Mouse (Mus musculus) midbrain, embryonic 13.5 days (tissue): ENCODE results near the gene Gm13279. TPM values are rescaled to one million over a fixed set of nuclear protein-coding genes. Genes with fewer than 3 reads are reported as not detected.
A peak's percentile ranks its signal among the peaks of the same experiment; 100 is the strongest.
"Not testable (repeated sequence)": the region's sequence is repeated elsewhere in the genome, so short reads cannot be mapped to it uniquely, and the experiment has no call there.

Experiments used
- ATAC-seq: fragments of 200-750 bp; cut with Nextera tagmentation; 2 replicates; pipeline ENCODE4 v1.8.0; 2017; ENCODE audit warnings: mild to moderate bottlenecking, moderate TSS enrichment, moderate library complexity
- H3K27ac ChIP-seq: fragments of 300-500 bp; sonication (generic); 2 replicates; pipeline ENCODE4 v1.5.1; 2015; ENCODE audit warnings: inconsistent platforms, mild to moderate bottlenecking, moderate library complexity
- H3K27me3 ChIP-seq: fragments of 300-500 bp; sonication (generic); 2 replicates; pipeline ENCODE4 v1.6.1; 2015; ENCODE audit warnings: mild to moderate bottlenecking, inconsistent platforms
- H3K36me3 ChIP-seq: fragments of 300-500 bp; sonication (generic); 2 replicates; pipeline ENCODE4 v1.6.1; 2015; ENCODE audit warnings: mild to moderate bottlenecking, inconsistent platforms
- H3K4me1 ChIP-seq: fragments of 300-500 bp; sonication (generic); replicated peaks from 2 replicates; pipeline ENCODE4 v1.6.1; 2015; ENCODE audit warnings: inconsistent platforms
- H3K4me2 ChIP-seq: fragments of 300-500 bp; sonication (generic); replicated peaks from 2 replicates; pipeline ENCODE4 v1.6.1; 2015; ENCODE audit warnings: moderate library complexity, mild to moderate bottlenecking, inconsistent platforms
- H3K4me3 ChIP-seq: fragments of 300-500 bp; sonication (generic); replicated peaks from 2 replicates; pipeline ENCODE4 v1.5.1; 2015; ENCODE audit warnings: mild to moderate bottlenecking, inconsistent platforms
- H3K9ac ChIP-seq: fragments of 300-500 bp; sonication (generic); replicated peaks from 2 replicates; pipeline ENCODE4 v1.6.1; 2015; ENCODE audit warnings: mild to moderate bottlenecking, inconsistent platforms
- H3K9me3 ChIP-seq: fragments of 300-500 bp; sonication (generic); 2 replicates; pipeline ENCODE4 v1.6.1; 2016; ENCODE audit warnings: mild to moderate bottlenecking, inconsistent platforms
- WGBS: fragments of 180-500 bp; shearing (Covaris S2); methylation state at CpG from one replicate; pipeline ENCODE4 v1.1.7; 2015; 5-methylcytosine and 5-hydroxymethylcytosine counted together
- polyA plus RNA-seq: library from polyadenylated mRNA; unstranded; fragments of >200 nt; fragmentation: Nextera tagmentation; extraction: Ambion mirVana; gene quantifications from 2 replicates; pipeline ENCODE4 v1.2.1, GENCODE M21; 2015

The Gm13279 gene
- polyA plus RNA-seq: not detected in 2 replicates

- H3K27ac ChIP-seq, H3K4me2 ChIP-seq, H3K4me1 ChIP-seq, H3K9me3 ChIP-seq, H3K9ac ChIP-seq, H3K36me3 ChIP-seq, H3K4me3 ChIP-seq, ATAC-seq, H3K27me3 ChIP-seq: not testable (repeated sequence)
- WGBS: no CpG with 5 or more reads among the region's 28 CpGs
These were observed at the start of gene Gm13279 for GRCm38 (mm10) chr4:88797097-88797496. TSS of gene Gm13279 (plus strand) at chr4:88797397.

- H3K9ac ChIP-seq: no peak overlapping the region
- no peak for ATAC-seq
- no peak overlapping the region for H3K27ac ChIP-seq
- H3K4me2 ChIP-seq: no peak overlapping the region
- no peaks in the 10 kb centered on the region for H3K36me3 ChIP-seq
- no peak overlapping the region for H3K4me3 ChIP-seq
- no peaks in the 10 kb centered on the region for H3K27me3 ChIP-seq
- no peaks in the 10 kb centered on the region for H3K9me3 ChIP-seq
- no peaks in the 10 kb centered on the region; the same call in 1 of the 2 replicates for H3K4me1 ChIP-seq
- 70% methylated on average over 6 of the region's 6 CpGs for WGBS
These were observed 47.3 kb upstream of the Gm13279 start for GRCm38 (mm10) chr4:88749926-88750325.

GRCm38 (mm10) chr4:88754818-88755340, 42.3 kb upstream of the Gm13279 start, which contains the start of gene Gm13271:
TSS of gene Gm13271 (plus strand) at chr4:88754868.
- H3K4me2 ChIP-seq, H3K4me1 ChIP-seq, H3K9me3 ChIP-seq, ATAC-seq, H3K27me3 ChIP-seq, H3K4me3 ChIP-seq, H3K9ac ChIP-seq, H3K36me3 ChIP-seq, H3K27ac ChIP-seq: not testable (repeated sequence)
- WGBS: 76% methylated on average over 15 of the region's 15 CpGs

- H3K9ac ChIP-seq: peak overlapping the region; percentile 53
- H3K27me3 ChIP-seq, H3K4me1 ChIP-seq, ATAC-seq, H3K9me3 ChIP-seq, H3K36me3 ChIP-seq: not testable (repeated sequence)
- H3K27ac ChIP-seq: peak overlapping the region; percentile 67
- peak overlapping the region; percentile 40 for H3K4me3 ChIP-seq
- H3K4me2 ChIP-seq: peak overlapping the region; percentile 63
- 11% methylated on average over 29 of the region's 31 CpGs for WGBS
These were observed 40.4 kb upstream of the Gm13279 start for GRCm38 (mm10) chr4:88756581-88757513.

- not testable (repeated sequence) for H3K36me3 ChIP-seq, H3K4me1 ChIP-seq, H3K27me3 ChIP-seq, H3K9me3 ChIP-seq
- peak; percentile 100 for ATAC-seq
- peak overlapping the region; percentile 63 for H3K4me2 ChIP-seq
- H3K4me3 ChIP-seq: peak overlapping the region; percentile 40
- under 1% methylated on average over 21 of the region's 21 CpGs for WGBS
- H3K27ac ChIP-seq: peak overlapping the region; percentile 67
- peak overlapping the region; percentile 53 for H3K9ac ChIP-seq
These were observed 39.6 kb upstream of the Gm13279 start for GRCm38 (mm10) chr4:88757628-88758031.

- not testable (repeated sequence) for ATAC-seq, H3K27me3 ChIP-seq, H3K36me3 ChIP-seq, H3K27ac ChIP-seq, H3K4me2 ChIP-seq, H3K4me1 ChIP-seq, H3K9ac ChIP-seq, H3K9me3 ChIP-seq, H3K4me3 ChIP-seq
- WGBS: 90% methylated on average over 9 of the region's 9 CpGs
These were observed 38.4 kb upstream of the Gm13279 start for GRCm38 (mm10) chr4:88758751-88759150.

GRCm38 (mm10) chr4:88759610-88760268, 37.5 kb upstream of the Gm13279 start, which contains the start of gene Gm13283:
TSS of gene Gm13283 (plus strand) at chr4:88760119.
- H3K4me1 ChIP-seq, H3K9me3 ChIP-seq, H3K36me3 ChIP-seq, H3K27me3 ChIP-seq, H3K27ac ChIP-seq, H3K9ac ChIP-seq, ATAC-seq: not testable (repeated sequence)
- Histone ChIP-seq H3K4me3 (peak within 1 kb of the TSS; percentile 32), H3K4me2 (peak within 1 kb of the TSS; percentile 60)
- 23% methylated on average over 7 of the region's 14 CpGs for WGBS

GRCm38 (mm10) chr4:88760431-88760830, 36.8 kb upstream of the Gm13279 start:
- Histone ChIP-seq H3K4me2 (peak overlapping the region; percentile 60), H3K4me3 (peak overlapping the region; percentile 32)
- not testable (repeated sequence) for H3K36me3 ChIP-seq, H3K27me3 ChIP-seq, H3K9ac ChIP-seq, H3K4me1 ChIP-seq, ATAC-seq, H3K9me3 ChIP-seq, H3K27ac ChIP-seq
- 0% methylated on average over 17 of the region's 28 CpGs for WGBS

- H3K36me3 ChIP-seq, H3K27me3 ChIP-seq, H3K9me3 ChIP-seq, ATAC-seq, H3K4me3 ChIP-seq, H3K4me1 ChIP-seq, H3K9ac ChIP-seq, H3K27ac ChIP-seq, H3K4me2 ChIP-seq: not testable (repeated sequence)
- WGBS: 73% methylated on average over 6 of the region's 8 CpGs
These were observed 35.4 kb upstream of the Gm13279 start for GRCm38 (mm10) chr4:88761776-88762175.

GRCm38 (mm10) chr4:88762341-88762740, 34.9 kb upstream of the Gm13279 start:
- 56% methylated on average over 9 of the region's 9 CpGs for WGBS
- not testable (repeated sequence) for H3K4me1 ChIP-seq, H3K36me3 ChIP-seq, H3K27me3 ChIP-seq, H3K9ac ChIP-seq, H3K27ac ChIP-seq, ATAC-seq, H3K9me3 ChIP-seq, H3K4me2 ChIP-seq, H3K4me3 ChIP-seq

- H3K27ac ChIP-seq, ATAC-seq, H3K9ac ChIP-seq, H3K36me3 ChIP-seq, H3K27me3 ChIP-seq, H3K4me1 ChIP-seq, H3K9me3 ChIP-seq: not testable (repeated sequence)
- WGBS: 4% methylated on average over 29 of the region's 42 CpGs
- peak overlapping the region; percentile 59 for H3K4me2 ChIP-seq
- peak overlapping the region; percentile 36 for H3K4me3 ChIP-seq
These were observed 33.7 kb upstream of the Gm13279 start for GRCm38 (mm10) chr4:88763384-88764018.

GRCm38 (mm10) chr4:88773534-88773933, 23.7 kb upstream of the Gm13279 start, which contains the start of gene Gm13290:
TSS of gene Gm13290 (plus strand) at chr4:88773834.
- no CpG with 5 or more reads among the region's 32 CpGs for WGBS
- H3K4me3 ChIP-seq, H3K27me3 ChIP-seq, H3K4me1 ChIP-seq, H3K9me3 ChIP-seq, H3K4me2 ChIP-seq, ATAC-seq, H3K36me3 ChIP-seq, H3K9ac ChIP-seq, H3K27ac ChIP-seq: not testable (repeated sequence)
